Comparison of ENCODE assay signal across 8 mouse cellular contexts in the genomic region with DNA sequence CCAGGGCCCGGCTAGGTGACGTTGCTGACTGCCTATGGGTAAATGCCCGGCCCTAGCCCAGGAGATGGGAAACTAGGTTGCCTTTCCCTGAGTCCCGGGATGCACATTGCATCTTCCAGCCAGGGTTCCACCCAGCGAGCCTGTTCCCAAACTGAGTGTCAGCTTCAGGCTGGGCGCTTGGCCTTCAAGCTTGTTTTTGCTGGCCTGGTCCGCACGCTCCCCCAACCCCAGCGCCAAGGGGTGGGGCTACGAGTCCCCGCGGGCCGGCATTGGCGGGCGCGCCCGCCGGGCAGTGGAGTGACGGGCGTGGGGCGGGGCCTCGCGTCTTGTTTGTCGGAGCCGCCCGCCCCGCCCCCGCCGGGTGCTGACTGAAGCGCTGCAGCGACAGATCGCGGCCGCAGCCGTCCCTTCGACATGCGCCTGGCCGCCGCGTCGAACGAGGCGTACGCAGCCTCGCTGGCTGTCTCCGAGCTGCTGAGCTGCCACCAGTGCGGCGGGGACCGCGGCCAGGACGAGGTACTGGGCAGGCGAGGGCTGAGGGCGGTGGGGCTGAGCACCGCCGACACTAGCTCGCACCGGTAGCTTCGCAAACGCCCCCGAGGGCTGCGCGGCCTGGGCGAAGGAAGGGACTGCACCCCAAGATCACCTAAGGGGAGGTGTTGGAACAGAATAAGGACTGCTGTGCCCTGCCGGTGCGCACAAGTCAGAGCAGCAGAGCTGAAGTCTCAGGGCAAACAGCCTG.
DNase-seq lines count a peak whose midpoint lies in the region; ATAC-seq and TF ChIP-seq lines count a peak whose summit lies in the region.

No protein-coding gene starts in this region.

- peak; percentile 70 for TF ChIP-seq POLR2A in embryonic fibroblast, embryonic 13.5 days (IDR thresholded peaks at IDR 0.05; ENCODE audit: low read depth, low read length)

- peak overlapping the region; percentile 83 for H3K9ac ChIP-seq in kidney, embryonic 14.5 days (ENCODE audit: low read depth, low read length)
- H3K9ac ChIP-seq in limb, embryonic 15.5 days = peak overlapping the region; percentile 90
- H3K9ac ChIP-seq in midbrain, postnatal 0 days (replicated peaks; ENCODE audit: low read length, poor library complexity, severe bottlenecking) = peak overlapping the region; percentile 87

- peak overlapping the region; percentile 86 for H3K4me2 ChIP-seq in kidney, embryonic 14.5 days (replicated peaks; ENCODE audit: low read depth, low read length)
- H3K4me2 ChIP-seq in limb, embryonic 15.5 days = peak overlapping the region; percentile 64
- peak overlapping the region; percentile 78 for H3K4me2 ChIP-seq in midbrain, postnatal 0 days (ENCODE audit: low read depth, low read length, poor library complexity, severe bottlenecking)

- peak overlapping the region; percentile 75 for H3ac ChIP-seq in C2C12 (ENCODE audit: control insufficient read depth, insufficient read length, low read depth)

- H3K27ac ChIP-seq in embryonic fibroblast, embryonic 13.5 days (ENCODE audit: insufficient read depth, low read length) = peak overlapping the region; percentile 39
- H3K27ac ChIP-seq in heart, embryonic 10.5 days = peak overlapping the region; percentile 97
- peak overlapping the region; percentile 86 for H3K27ac ChIP-seq in kidney, embryonic 14.5 days (ENCODE audit: low read depth, low read length)
- H3K27ac ChIP-seq in limb, embryonic 15.5 days = peak overlapping the region; percentile 94
- H3K27ac ChIP-seq in midbrain, postnatal 0 days (ENCODE audit: low read depth, low read length) = peak overlapping the region; percentile 87

- no peaks in the 10 kb centered on the region for H3K9me3 ChIP-seq in heart, embryonic 10.5 days
- no peaks in the 10 kb centered on the region for H3K9me3 ChIP-seq in kidney, embryonic 14.5 days (ENCODE audit: control insufficient read depth, low read length)
- H3K9me3 ChIP-seq in limb, embryonic 15.5 days = no peaks in the 10 kb centered on the region
- no peaks in the 10 kb centered on the region for H3K9me3 ChIP-seq in midbrain, postnatal 0 days (ENCODE audit: low read length)

- H3K36me3 ChIP-seq in C2C12 (ENCODE audit: control insufficient read depth, insufficient read depth) = no peaks in the 10 kb centered on the region
- no peaks in the 10 kb centered on the region for H3K36me3 ChIP-seq in heart, embryonic 10.5 days
- H3K36me3 ChIP-seq in kidney, embryonic 14.5 days (ENCODE audit: control insufficient read depth, insufficient read depth, low read length) = no peaks in the 10 kb centered on the region
- H3K36me3 ChIP-seq in limb, embryonic 15.5 days = no peaks in the 10 kb centered on the region
- no peaks in the 10 kb centered on the region for H3K36me3 ChIP-seq in midbrain, postnatal 0 days (ENCODE audit: insufficient read depth, low read length)

- TF ChIP-seq CTCF in C2C12 (IDR thresholded peaks at IDR 0.05; ENCODE audit: control insufficient read depth, insufficient read depth, insufficient read length) = no peak
- no peak for TF ChIP-seq CTCF in embryonic fibroblast, embryonic 13.5 days (IDR thresholded peaks at IDR 0.05; ENCODE audit: borderline replicate concordance, insufficient read depth, low read length)
- peak; percentile 11; the same call in 1 of the 2 replicates for TF ChIP-seq CTCF in midbrain, postnatal 0 days (IDR thresholded peaks at IDR 0.05)

- peak; percentile 98 for DNase-seq in brain, adult 2 months (ENCODE audit: low read depth, low spot score)
- DNase-seq in heart, embryonic 10.5 days (ENCODE audit: low spot score) = peak; percentile 97
- DNase-seq in midbrain, postnatal 0 days (ENCODE audit: low spot score) = peak; percentile 98
- peak; percentile 89 to 99 for DNase-seq in spleen, postnatal 10 days (ENCODE audit: low spot score in 2 of 2)

- 1% methylated on average over 65 of the region's 65 CpGs for WGBS in heart, embryonic 10.5 days
- 1% methylated on average over 64 of the region's 65 CpGs for WGBS in kidney, embryonic 14.5 days
- under 1% methylated on average over 59 of the region's 65 CpGs for WGBS in limb, embryonic 15.5 days
- WGBS in midbrain, postnatal 0 days = under 1% methylated on average over 59 of the region's 65 CpGs

- peak overlapping the region; percentile 32 for H3K4me3 ChIP-seq in C2C12 (ENCODE audit: insufficient read depth, poor library complexity, severe bottlenecking)
- H3K4me3 ChIP-seq in embryonic fibroblast, embryonic 13.5 days (ENCODE audit: insufficient read depth, low read length) = peak overlapping the region; percentile 61
- peak overlapping the region; percentile 76 for H3K4me3 ChIP-seq in heart, embryonic 10.5 days
- peak overlapping the region; percentile 72 for H3K4me3 ChIP-seq in kidney, embryonic 14.5 days (ENCODE audit: low read length)
- peak overlapping the region; percentile 76 for H3K4me3 ChIP-seq in limb, embryonic 15.5 days
- H3K4me3 ChIP-seq in midbrain, postnatal 0 days (ENCODE audit: low read depth, low read length) = peak overlapping the region; percentile 83

- no peaks in the 10 kb centered on the region for H3K27me3 ChIP-seq in C2C12 (ENCODE audit: control insufficient read depth, insufficient read depth, insufficient read length)
- no peaks in the 10 kb centered on the region for H3K27me3 ChIP-seq in heart, embryonic 10.5 days (ENCODE audit: insufficient read depth, poor library complexity, severe bottlenecking)
- H3K27me3 ChIP-seq in kidney, embryonic 14.5 days (ENCODE audit: control insufficient read depth, insufficient read depth, low read length) = no peaks in the 10 kb centered on the region
- H3K27me3 ChIP-seq in limb, embryonic 15.5 days = no peaks in the 10 kb centered on the region
- no peaks in the 10 kb centered on the region for H3K27me3 ChIP-seq in midbrain, postnatal 0 days (ENCODE audit: insufficient read depth, low read length)

- no peaks in the 10 kb centered on the region for H3K79me2 ChIP-seq in C2C12 (ENCODE audit: control insufficient read depth, insufficient read depth)

- no peaks in the 10 kb centered on the region for H3K79me3 ChIP-seq in C2C12 (ENCODE audit: low read depth)

- 0 out of 2 replicates have a peak, but pooled peaks cover 2% of the 10 kb centered on the region for H3K4me1 ChIP-seq in embryonic fibroblast, embryonic 13.5 days (ENCODE audit: control insufficient read depth, insufficient read depth, low read length)
- peaks cover 21% of the 10 kb centered on the region; the same call in 1 of the 2 replicates for H3K4me1 ChIP-seq in heart, embryonic 10.5 days
- H3K4me1 ChIP-seq in kidney, embryonic 14.5 days (ENCODE audit: control insufficient read depth, insufficient read depth, low read length) = peaks cover 10% of the 10 kb centered on the region; the same call in 1 of the 2 replicates
- H3K4me1 ChIP-seq in limb, embryonic 15.5 days = peaks cover 16% of the 10 kb centered on the region
- peaks cover 4% of the 10 kb centered on the region; the same call in 1 of the 2 replicates for H3K4me1 ChIP-seq in midbrain, postnatal 0 days (ENCODE audit: insufficient read depth, low read length)

- peak; percentile 98 for ATAC-seq in kidney, embryonic 14.5 days (ENCODE audit: low FRiP score, low TSS enrichment)
- peak; percentile 96 for ATAC-seq in limb, embryonic 15.5 days (ENCODE audit: insufficient number of reproducible peaks, low FRiP score, low TSS enrichment, low read depth)
- ATAC-seq in midbrain, postnatal 0 days (ENCODE audit: low FRiP score) = peak; percentile 97

TF ChIP-seq in C2C12, 6 proteins besides CTCF, POLR2A, EP300 and RAD21:
- TF ChIP-seq MYOD1 (IDR thresholded peaks at IDR 0.05; ENCODE audit: control insufficient read depth, insufficient read length, low read depth) (no peak), MYOG (IDR thresholded peaks at IDR 0.05; ENCODE audit: control insufficient read depth, extremely low read depth, insufficient read length) (no peak), MAX (IDR thresholded peaks at IDR 0.05) (peak; percentile 15), CEBPB (IDR thresholded peaks at IDR 0.05; ENCODE audit: low read depth) (no peak), FOSL1 (IDR thresholded peaks at IDR 0.05; ENCODE audit: insufficient read depth, low read length, poor library complexity, severe bottlenecking) (no peak), USF1 (IDR thresholded peaks at IDR 0.05; ENCODE audit: low read depth) (no peak)

Comparison
In these comparisons a context has a peak if more than half of its experiments do, and no peak if none do; other contexts are left out.
1. Peak in every context shown above with its lines: DNase-seq, ATAC-seq, H3K4me3 ChIP-seq and H3K27ac ChIP-seq.
2. H3K4me3 ChIP-seq: peak in every context shown above with its lines; median percentile 83 in midbrain, postnatal 0 days; 76 in heart, embryonic 10.5 days; 76 in limb, embryonic 15.5 days; 72 in kidney, embryonic 14.5 days; 61 in embryonic fibroblast, embryonic 13.5 days; 32 in C2C12.
3. H3K27ac ChIP-seq: peak in every context shown above with its lines; median percentile 97 in heart, embryonic 10.5 days; 94 in limb, embryonic 15.5 days; 87 in midbrain, postnatal 0 days; 86 in kidney, embryonic 14.5 days; 39 in embryonic fibroblast, embryonic 13.5 days.